Mouse (Mus musculus) ES-Bruce4 (cell line): ENCODE data around the gene Dph6.

Source experiments
- CTCF ChIP-seq: IDR thresholded peaks from one replicate; pipeline ENCODE4 v1.8.1; 2011; ENCODE audit warnings: low read depth, low read length
- EP300 ChIP-seq: IDR thresholded peaks from 2 replicates; pipeline ENCODE4 v1.6.1; 2011; ENCODE audit warnings: low read depth, low read length; ENCODE audit not compliant: insufficient read depth
- POLR2A ChIP-seq: IDR thresholded peaks from one replicate; pipeline ENCODE4 v1.8.1; 2011; ENCODE audit warnings: low read length; ENCODE audit not compliant: insufficient read depth

DNA sequence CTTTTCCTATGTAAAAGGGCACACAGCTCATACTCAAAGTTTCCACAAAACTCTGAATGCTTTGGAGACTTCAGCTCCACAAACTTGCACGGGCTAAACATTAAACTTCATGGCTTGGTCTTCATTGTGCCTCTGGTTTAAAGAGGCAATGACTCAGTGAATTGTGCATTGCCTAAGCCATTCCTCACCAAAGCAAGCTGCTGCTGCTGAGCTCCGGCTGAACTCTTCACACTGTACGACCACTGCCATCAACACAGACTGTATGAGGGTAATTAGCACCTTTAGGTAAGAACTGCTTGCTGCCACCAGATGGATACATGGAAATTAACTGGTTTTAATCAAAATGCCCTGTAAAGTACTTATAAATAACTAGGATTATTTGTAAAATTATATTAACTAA lies 134.9 kb downstream of the Dph6 start:
- TF ChIP-seq POLR2A (no peak), CTCF (no peak), EP300 (no peak)
